Mouse (Mus musculus): ENCODE data around the gene Cd33.

Gene Cd33

DNA sequence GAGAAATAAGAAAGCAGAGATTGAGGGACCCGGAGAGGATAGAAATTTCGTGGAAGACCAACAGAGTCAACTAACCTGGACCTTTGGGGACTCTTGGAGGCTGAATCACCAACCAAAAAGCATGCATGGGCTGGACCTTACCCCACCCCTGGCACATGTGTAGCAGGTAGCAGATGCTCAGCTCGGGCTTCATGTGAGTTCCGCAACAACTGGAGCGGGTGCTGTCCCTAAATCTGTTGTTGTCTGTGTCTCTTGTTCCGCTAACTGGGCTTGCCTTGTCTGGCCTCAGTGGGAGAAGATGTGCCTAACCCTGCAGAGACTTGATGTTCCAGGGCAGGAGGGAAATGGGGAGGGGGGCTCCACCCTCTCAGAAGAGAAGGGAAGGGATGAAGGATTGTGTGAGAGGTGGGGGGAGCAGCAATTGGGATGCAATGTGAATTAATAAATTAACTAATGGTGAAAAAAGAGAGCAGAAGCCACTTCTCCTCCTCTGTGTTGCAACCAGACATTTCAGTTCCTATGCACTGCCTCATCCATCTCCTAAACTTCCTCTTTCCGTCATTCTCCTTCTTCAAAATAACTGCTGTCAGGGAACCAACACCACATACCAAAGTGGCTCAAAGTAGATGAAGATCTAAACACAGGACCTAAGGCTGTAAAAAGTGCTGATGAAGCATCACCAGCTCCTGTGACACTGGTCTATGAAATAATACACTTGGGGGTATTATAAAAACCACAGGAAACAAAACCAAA is at the start of gene Cd33:
Gene Cd33 (minus strand): TSS at position 204 of the 753 bp plus-strand sequence.
- DNase-seq (ENCODE audit: low read depth, low spot score), result no peak

- DNase-seq (ENCODE audit: low read depth, low spot score), result peak; percentile 45
Observed at GRCm38 (mm10) chr7:43584790-43585189, 40.6 kb upstream of the Cd33 start.

DNA sequence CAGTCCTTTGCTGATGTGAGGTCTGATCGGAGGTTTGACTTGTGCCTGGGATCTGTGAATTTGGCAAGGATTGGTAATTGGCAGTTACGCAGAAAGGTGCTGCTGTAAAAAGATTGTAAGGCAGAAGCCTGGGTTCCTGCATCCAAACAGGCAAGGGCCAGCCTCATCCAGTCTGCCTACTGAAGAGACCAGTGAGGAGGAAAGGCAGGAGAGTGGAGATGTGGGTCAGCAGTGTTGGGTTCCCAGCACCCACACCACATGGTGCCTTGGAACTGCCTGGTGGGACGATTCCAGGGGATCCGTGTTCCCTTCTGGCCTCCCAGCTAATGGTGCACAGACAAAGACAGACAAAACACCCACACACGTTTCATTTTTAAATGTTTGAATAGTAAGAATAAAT is 36.3 kb upstream of the Cd33 start:
- DNase-seq (ENCODE audit: low read depth, low spot score), result no peak

DNA sequence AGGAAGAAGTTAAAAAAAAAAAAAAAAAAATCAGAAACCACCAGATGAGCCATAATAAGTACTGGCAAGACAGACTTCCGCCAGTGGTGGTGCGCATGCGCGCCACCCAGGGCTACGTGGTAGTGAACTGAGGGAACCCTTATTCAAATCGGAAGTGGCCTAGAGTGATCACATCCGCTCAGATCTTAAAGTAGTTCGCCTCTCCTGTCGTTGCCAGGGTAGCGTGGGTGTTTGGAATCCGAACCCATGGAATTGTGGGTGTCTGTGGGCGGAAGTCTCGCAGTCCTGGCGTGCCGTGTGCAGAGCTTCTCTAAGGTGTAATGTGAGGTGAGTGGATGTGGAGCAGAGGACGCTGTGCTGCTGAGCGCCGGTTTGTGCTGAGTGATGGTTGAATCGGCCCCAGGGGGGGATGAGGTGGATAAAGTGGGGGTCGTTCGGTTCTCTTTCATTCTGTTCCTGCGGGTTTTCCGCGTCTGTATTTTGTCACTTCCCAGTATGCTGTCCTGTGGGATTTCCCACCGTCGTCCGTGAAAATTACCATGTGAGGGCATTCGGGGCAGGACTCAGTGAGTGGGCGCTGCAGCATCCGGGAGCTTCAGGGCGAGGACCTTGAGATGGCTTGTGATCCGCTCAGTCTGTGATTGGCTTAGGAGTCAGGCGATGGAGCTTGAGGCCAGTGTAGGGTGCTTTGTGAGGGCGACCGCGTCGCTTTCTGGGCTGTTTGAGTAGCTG is 35.4 kb upstream of the Cd33 start, which contains the start of gene Zfp719:
Gene Zfp719 (plus strand): TSS at position 171 of the 732 bp plus-strand sequence.
- DNase-seq (ENCODE audit: low read depth, low spot score), result peak; percentile 99

DNA sequence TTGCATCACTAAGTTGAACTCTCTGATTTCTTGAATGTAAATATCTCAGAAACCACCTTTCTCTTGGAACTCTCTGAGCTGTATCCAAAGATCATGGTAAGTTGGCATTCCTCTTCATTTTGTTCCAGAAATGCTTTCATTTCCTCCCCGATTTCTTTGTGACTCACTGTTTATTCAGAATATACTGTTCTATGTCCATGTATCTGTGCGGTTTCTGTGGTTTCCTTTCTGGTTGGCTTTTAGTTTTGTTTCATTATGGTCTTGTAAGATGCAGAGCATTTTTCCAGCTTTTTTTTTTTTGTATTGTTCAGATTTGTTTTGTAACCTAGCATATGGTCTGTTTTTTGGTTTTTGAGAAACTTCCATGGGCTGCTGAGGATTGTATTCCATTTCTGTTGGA is 27.0 kb upstream of the Cd33 start:
- no peak for DNase-seq (ENCODE audit: low read depth, low spot score)

- DNase-seq (ENCODE audit: low read depth, low spot score), result no peak
Observed at GRCm38 (mm10) chr7:43563300-43563699, 19.1 kb upstream of the Cd33 start.

DNA sequence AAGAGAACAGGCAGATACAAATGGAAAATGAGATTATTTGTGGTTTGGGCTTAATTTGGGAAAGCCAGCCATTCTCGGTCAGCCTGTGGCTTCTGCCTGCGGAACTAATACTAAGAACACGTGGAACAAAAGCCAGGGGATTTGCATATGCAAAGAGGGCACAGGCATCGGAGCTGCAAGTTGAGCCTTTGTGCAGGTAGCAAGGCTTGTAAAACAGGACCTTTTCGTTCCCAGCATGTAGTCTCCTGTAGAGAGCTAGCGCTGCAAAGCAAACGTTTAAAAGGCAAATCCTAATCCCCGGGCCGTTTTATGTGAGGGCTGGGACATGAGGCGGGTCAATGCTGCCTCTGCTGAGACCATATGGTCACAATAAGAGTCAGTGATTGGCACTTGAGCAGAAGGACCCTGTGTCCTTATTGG is 18.4 kb upstream of the Cd33 start:
- peak; percentile 90 for DNase-seq (ENCODE audit: low read depth, low spot score)

DNA sequence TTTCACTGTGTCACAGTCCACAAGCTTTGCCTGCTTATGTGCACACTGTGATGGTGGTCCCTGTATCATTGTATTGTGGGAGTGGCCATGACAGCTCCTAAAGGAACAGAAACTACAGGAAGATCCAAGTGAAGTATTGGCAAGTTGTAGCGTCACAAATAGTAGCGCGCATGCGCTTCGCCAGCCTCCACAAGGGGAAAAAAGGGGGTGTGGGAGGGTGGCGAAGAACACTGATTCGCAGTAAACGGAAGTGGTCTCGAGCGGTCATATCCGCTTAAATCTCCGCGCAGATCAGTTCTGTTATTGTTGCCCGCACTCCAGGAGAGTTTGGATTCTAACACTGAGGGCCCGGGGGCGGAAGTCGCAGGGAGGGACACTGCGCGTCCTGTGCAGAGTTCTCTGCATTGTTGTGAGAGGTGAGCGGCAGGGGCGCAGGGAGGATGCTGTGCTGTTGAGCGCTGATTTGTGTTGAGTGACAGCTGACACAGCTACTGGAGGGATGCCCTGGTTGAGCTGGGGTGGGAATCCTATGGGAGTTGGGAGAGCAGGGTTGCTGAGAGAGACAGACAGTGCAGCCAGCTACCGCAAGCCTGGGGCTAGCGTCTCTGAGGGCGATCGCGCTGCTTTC is 17.9 kb upstream of the Cd33 start, which contains the start of gene Zfp658:
Gene Zfp658 (plus strand): TSS at position 251 of the 628 bp plus-strand sequence.
- DNase-seq (ENCODE audit: low read depth, low spot score), result peak; percentile 97

DNA sequence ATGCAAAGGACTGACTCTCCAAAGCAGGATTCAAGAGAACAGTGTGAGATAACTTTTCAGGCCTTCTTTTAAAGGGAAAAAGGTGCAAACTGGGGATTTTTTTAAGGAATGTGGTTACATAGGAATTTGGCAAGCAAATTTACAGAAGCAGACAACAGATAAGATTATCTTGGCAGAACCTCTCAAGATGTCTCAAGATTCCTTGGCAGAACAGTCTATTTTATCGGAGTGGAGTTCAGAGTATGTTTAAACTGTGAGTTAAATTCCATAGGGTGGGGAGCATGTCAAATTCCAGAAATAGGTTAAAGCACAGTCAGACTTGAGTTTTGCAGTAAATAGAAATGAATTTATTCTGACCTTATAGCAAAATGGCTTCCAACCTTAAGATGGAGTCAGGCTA is 12.7 kb upstream of the Cd33 start:
- DNase-seq (ENCODE audit: low read depth, low spot score), result no peak

DNA sequence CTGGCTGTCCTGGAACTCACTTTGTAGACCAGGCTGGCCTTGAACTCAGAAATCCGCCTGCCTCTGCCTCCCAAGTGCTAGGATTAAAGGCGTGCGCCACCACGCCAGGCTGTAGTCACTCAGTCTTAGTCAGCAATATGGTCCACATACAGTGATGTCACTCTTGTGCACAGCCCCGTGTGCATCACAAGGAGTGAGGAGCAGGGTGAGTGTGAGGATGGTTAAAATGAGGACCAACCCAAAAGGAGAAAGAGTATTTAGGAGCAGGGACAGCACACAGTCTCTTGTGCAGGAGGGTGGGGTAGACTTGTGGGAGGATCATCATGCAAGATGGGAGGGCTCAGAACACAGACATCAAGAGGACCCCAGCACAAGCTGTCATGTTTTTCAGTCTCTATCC is 11.1 kb upstream of the Cd33 start:
- peak; percentile 33 for DNase-seq (ENCODE audit: low read depth, low spot score)

- no peak for DNase-seq (ENCODE audit: low read depth, low spot score)
Observed at GRCm38 (mm10) chr7:43554550-43554949, 10.3 kb upstream of the Cd33 start.

DNA sequence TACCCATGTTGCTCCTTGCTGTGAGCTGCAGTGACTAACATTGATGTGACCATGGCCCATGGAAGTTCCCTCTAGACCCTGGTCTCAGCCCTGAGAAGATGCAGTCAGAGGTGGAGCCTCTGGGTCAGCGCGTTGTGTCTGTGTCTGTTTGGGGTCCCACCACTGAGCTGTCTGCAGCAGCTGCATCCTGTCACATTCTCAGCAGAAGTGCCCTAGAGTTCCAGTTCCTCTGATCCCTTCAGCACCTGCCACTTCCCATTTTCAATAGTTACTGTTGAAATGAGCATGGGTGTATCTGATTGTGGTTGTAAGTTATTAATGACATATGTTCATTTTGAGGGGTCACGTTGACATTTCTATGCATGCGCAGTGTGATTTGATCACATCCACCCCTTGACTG is 8.9 kb upstream of the Cd33 start:
- no peak for DNase-seq (ENCODE audit: low read depth, low spot score)

- no peak for DNase-seq (ENCODE audit: low read depth, low spot score)
Observed at GRCm38 (mm10) chr7:43548206-43548605, 4.0 kb upstream of the Cd33 start.

GRCm38 (mm10) chr7:43547666-43548065 is 3.4 kb upstream of the Cd33 start:
- peak; percentile 95 for DNase-seq (ENCODE audit: low read depth, low spot score)

GRCm38 (mm10) chr7:43545656-43546545 is 1.7 kb upstream of the Cd33 start:
- no peak for DNase-seq (ENCODE audit: low read depth, low spot score)

DNA sequence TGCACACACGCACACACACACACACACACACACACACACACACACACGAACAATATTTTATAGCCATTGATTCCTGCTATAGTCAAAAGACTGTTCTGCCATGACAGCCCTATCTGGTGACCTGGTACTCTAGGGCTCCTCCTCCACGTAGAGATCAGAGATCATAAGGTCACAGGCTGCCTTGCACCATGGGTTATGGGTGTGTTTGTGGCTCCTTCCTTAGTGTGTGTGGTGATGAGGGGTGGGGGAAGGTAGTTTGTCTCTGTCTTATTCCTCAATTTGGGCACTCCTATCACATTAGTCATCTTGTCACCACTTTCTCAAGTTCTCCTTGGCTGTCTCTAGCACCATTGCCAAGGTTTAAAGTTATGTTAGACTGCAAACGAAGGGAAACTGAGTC is 5.7 kb downstream of the Cd33 start:
- DNase-seq (ENCODE audit: low read depth, low spot score), result no peak

DNA sequence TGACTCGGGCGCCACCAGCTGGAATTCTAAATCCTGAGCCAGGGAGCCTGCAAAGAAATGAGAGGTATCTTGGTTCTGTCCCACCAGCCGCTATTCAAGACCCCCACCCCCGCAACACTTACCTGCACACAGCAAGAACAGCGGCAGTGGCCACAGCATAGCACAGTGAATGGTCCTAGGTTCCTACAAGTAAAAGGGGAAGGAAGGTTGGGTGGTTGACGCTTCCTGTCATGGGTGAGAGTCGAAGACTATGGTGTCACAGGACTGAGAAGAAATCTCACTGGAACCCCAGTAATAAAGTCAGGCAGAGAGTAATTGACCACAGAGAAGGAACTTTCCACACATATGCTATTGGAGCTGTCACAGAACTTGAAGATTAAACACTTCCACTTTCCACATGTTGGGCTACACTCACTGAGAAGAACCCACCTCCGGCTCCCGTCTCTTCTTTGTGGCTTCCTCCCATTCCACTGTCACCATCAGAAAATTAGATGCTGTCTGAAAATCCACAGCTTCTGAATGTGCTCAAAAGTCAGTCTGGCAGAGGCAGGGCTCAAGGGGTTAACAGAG is 11.2 kb downstream of the Cd33 start:
- DNase-seq (ENCODE audit: low read depth, low spot score), result no peak

- DNase-seq (ENCODE audit: low read depth, low spot score), result no peak
Observed at GRCm38 (mm10) chr7:43530216-43530785, 13.9 kb downstream of the Cd33 start.

- DNase-seq (ENCODE audit: low read depth, low spot score), result peak; percentile 38
Observed at GRCm38 (mm10) chr7:43525313-43525712, 18.9 kb downstream of the Cd33 start.

DNA sequence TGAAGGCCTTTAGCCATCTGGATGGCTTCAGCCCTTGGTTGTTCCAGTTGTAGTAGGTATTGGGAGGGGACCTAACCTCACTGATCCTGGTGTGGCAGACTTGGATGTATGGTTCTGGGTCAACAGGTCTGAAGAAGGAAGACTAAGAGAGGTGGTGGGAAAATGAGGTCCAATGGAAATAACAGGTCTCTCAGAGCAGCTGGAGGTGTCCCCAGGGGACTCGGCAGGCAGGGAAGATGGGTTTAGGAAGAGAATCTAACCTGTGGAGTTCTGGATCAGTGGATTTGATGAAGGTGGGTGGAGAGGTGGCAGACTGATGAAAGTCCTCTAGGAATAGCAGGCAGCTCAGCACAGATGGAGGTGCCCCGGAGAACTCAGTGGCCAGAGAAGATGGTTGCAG is 21.5 kb downstream of the Cd33 start:
- no peak for DNase-seq (ENCODE audit: low read depth, low spot score)

DNA sequence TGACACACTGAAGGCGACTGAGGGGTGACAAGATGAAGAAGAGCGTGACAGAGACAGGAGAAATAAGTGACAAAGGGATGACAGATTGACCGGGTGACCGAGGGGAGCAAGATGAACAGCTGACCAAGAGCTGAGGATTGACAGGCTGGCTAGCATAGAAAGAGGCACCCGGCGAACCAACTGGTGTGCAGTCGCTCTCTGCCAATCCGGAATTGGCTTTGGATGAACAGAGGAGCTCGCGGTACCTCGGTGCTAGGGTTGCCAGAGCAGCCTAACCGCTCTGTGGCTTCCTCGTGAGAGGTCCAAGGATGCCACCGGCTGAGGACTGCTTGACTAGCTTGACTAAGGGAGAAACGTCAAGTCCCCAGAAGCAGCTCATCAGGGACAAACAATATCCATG is 25.9 kb downstream of the Cd33 start:
- DNase-seq (ENCODE audit: low read depth, low spot score), result no peak
